Mouse (Mus musculus) olfactory bulb, adult 2 months (tissue): ENCODE data around the gene Cwc22. TPM values are rescaled to one million over a fixed set of nuclear protein-coding genes. Genes with fewer than 3 reads are reported as not detected.
"Not testable (repeated sequence)": the region's sequence is repeated elsewhere in the genome, so short reads cannot be mapped to it uniquely, and the experiment has no call there.

Source experiments
- H3K27ac ChIP-seq: fragments of 200-500 bp; 2 replicates; pipeline ENCODE4 v1.5.1; 2012; ENCODE audit warnings: low read depth, low read length; ENCODE audit not compliant: insufficient read depth
- H3K4me1 ChIP-seq: fragments of 200-500 bp; 2 replicates; pipeline ENCODE4 v1.6.1; 2012; ENCODE audit warnings: low read length; ENCODE audit not compliant: control insufficient read depth, insufficient read depth
- H3K4me3 ChIP-seq: fragments of 200-500 bp; 2 replicates; pipeline ENCODE4 v1.5.1; 2012; ENCODE audit warnings: mild to moderate bottlenecking, low read depth, low read length, moderate library complexity; ENCODE audit not compliant: insufficient read depth
- CTCF ChIP-seq: fragments of 200-500 bp; IDR thresholded peaks from 2 replicates; pipeline ENCODE4 v1.5.1; 2012; ENCODE audit warnings: low read depth, mild to moderate bottlenecking, low read length, moderate library complexity; ENCODE audit not compliant: insufficient read depth
- POLR2A ChIP-seq: fragments of 200-500 bp; IDR thresholded peaks from 2 replicates; pipeline ENCODE4 v1.6.1; 2012; ENCODE audit warnings: mild to moderate bottlenecking, low read depth, low read length, moderate library complexity; ENCODE audit not compliant: insufficient read depth
- WGBS: fragments of 180-500 bp; shearing (Covaris S2); methylation state at CpG from one replicate; pipeline ENCODE4 v1.1.7; 2018; 5-methylcytosine and 5-hydroxymethylcytosine counted together
- polyA plus RNA-seq: library from polyadenylated mRNA; stranded (reverse); fragments of >200 nt; gene quantifications from 2 replicates; pipeline ENCODE4 v1.2.4, GENCODE M21; 2012; ENCODE audit warnings: low replicate concordance; ENCODE audit not compliant: missing spikeins, insufficient read depth, insufficient read length

Cwc22 gene
- polyA plus RNA-seq, 1 experiment, result not detected

DNA sequence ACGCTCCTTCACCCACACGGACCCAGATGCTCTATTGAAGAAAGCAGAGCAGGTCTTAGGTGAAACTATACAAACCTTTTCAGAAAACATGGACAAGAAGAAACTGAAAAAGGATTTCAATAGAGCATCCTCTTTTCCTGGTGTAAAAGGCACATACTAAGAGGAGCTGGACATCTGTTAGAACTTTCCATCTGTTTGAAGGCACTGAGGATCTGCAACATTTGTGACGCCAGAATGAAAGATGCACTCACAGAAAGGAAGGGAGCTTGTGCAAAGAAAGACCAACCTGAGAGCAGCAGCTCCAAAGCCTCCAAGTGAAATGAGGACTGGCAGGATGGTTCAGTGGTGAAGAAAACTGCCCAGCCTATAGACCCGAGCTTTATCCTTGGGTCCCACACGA, 48.2 kb downstream of the Cwc22 start:
- H3K4me3 ChIP-seq, result no peak overlapping the region
- 93% methylated on average over 5 of the region's 5 CpGs for WGBS
- no peaks in the 10 kb centered on the region for H3K4me1 ChIP-seq
- no peak for TF ChIP-seq POLR2A
- no peak for TF ChIP-seq CTCF
- no peak overlapping the region for H3K27ac ChIP-seq

DNA sequence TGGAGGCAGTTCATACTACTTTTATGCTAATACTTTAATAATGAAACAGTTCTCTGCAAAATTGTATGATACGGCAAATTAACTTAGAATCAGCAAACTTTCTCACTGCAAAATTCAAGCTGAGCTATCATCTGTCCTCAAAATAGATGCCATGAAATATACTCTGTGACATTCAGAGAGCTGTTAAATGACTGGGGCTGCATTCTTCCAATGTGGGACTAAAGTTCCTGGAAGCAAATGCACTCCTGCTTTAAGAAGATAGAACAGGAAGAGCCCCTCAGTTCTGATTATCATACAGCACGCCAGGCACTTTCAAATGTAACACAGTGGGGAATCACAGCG, 48.6 kb downstream of the Cwc22 start:
- TF ChIP-seq POLR2A (no peak), CTCF (no peak)
- no peaks in the 10 kb centered on the region for H3K4me1 ChIP-seq
- H3K27ac ChIP-seq, result no peak overlapping the region
- no peak overlapping the region for H3K4me3 ChIP-seq
- 83% methylated on average over 3 of the region's 3 CpGs for WGBS

GRCm38 (mm10) chr2:77896843-77897557, 49.2 kb downstream of the Cwc22 start:
- TF ChIP-seq POLR2A (no peak), CTCF (no peak)
- no peak overlapping the region for H3K27ac ChIP-seq
- no peak overlapping the region for H3K4me3 ChIP-seq
- WGBS, result 75% methylated on average over 12 of the region's 12 CpGs
- H3K4me1 ChIP-seq, result no peaks in the 10 kb centered on the region

DNA sequence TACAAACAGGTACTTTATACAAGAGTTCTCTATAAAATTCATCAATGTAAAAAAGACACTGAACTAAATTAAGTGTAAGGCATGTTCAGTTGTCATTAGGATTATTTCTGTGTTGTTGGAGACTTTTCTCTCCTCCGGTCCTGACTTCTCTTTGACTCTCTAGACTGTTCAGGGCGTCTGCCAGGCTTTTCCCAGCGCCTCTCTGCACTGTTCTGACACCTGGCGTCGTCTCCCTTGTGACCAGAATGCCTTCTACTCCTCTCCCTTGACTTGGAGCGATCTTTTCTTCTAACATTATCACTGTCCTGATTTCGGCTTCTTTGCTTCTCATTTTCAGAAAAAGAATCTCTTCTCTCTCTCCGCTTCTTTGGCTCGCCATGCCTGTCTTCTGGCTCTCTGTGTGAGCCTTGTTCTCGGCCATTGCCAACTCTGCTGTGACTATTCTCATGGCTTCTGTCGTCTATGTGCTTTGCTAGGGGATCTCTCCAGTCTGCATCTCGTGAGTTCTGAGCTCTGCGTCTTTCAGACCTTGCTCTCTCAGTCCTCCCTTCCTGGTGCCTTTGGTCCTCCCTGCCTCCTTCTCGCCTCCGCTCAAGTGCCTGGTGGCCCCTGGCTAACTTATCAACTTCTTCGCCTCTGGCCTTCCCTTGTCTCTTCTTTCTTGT, 50.1 kb downstream of the Cwc22 start:
- WGBS, result 91% methylated on average over 16 of the region's 16 CpGs
- H3K4me1 ChIP-seq, H3K27ac ChIP-seq, H3K4me3 ChIP-seq: not testable (repeated sequence)

- no peak overlapping the region for H3K4me3 ChIP-seq
- no peak for TF ChIP-seq CTCF
- TF ChIP-seq POLR2A, result no peak
- WGBS, result 96% methylated on average over 8 of the region's 8 CpGs
- no peaks in the 10 kb centered on the region for H3K4me1 ChIP-seq
- no peak overlapping the region for H3K27ac ChIP-seq
Observed at GRCm38 (mm10) chr2:77894896-77895295, 51.3 kb downstream of the Cwc22 start.

DNA sequence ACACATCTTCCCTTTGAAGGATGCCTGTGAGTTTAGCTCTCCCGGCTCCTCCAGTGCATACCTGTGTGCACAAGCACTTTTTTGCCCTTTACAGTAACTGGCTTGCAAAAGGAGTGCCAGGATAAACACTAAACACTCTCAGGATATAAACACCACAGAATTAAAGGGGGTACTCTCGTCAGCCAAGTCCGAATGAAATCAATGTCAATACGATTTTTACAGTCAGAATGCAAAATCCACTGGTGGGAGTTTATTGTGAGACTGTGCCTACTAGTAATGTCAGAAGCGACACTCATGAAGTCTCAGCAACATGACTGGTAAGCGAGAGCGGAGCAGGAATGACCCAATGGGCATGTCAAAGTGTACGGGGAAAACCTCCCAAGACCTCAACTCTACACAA, 52.7 kb downstream of the Cwc22 start:
- no peak overlapping the region for H3K4me3 ChIP-seq
- no peaks in the 10 kb centered on the region for H3K4me1 ChIP-seq
- 96% methylated on average over 8 of the region's 8 CpGs for WGBS
- TF ChIP-seq CTCF, result no peak
- TF ChIP-seq POLR2A, result no peak
- H3K27ac ChIP-seq, result no peak overlapping the region

- H3K4me1 ChIP-seq, result no peaks in the 10 kb centered on the region
Observed at GRCm38 (mm10) chr2:77892573-77892972, 53.6 kb downstream of the Cwc22 start.

DNA sequence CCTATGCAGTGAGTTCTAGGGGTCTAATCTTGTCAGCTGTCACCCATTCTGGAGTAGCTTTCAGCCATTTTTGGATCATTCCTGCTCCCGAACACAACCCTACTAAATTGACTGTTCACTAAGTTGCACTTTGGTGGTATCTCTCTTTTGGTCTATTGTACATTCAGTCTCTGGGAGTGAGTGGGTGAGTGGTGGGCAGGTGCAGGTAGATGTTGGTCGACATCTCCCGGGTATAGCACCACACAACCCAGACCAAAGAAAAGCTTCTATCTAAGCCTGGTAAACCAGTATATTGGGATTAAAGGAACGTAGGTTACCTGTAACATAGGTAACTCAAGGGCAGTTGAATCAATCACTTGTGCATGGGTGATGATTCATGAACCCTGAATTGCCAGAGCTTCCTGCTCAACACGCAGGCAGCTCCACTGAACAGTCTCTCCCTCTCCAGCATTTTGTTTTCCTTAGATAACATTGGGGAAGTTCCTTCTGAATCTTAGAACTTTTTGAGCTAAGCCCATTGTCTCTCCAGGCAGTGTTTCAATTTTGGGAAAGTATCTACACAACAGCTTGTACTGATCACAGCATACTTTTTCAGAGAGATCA, 55.2 kb downstream of the Cwc22 start:
- Histone ChIP-seq H3K4me3 (no peak overlapping the region), H3K4me1 (no peaks in the 10 kb centered on the region), H3K27ac (no peak overlapping the region)
- TF ChIP-seq CTCF (no peak), POLR2A (no peak)
- WGBS, result 96% methylated on average over 5 of the region's 5 CpGs

More at GRCm38 (mm10) chr2:77892573-77892972, 53.6 kb downstream of the Cwc22 start:
- WGBS, result 97% methylated on average over 4 of the region's 4 CpGs
- TF ChIP-seq CTCF, result no peak
- no peak for TF ChIP-seq POLR2A
- no peak overlapping the region for H3K4me3 ChIP-seq
- H3K27ac ChIP-seq, result no peak overlapping the region

DNA sequence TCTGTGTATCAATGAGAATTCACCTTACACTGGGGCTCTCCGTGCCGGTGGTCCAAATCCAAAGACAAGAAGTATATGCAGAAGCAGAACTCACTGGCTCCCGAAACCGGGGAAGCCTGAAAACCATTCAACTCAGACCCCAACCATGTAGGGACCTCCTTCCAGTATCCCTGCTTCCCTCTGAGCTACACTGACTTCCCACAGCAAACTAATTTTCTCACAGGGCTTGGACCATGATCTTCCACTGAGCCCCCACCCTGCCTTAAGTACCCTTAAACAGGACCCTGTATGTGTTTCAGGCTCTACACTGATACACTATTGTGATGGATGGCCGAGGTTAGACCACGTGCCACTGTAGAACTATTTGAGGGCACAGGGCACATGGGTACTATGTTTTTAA, 56.2 kb downstream of the Cwc22 start:
- TF ChIP-seq POLR2A (no peak), CTCF (no peak)
- H3K4me3 ChIP-seq, result no peak overlapping the region
- H3K4me1 ChIP-seq, result no peaks in the 10 kb centered on the region
- WGBS, result 91% methylated on average over 6 of the region's 6 CpGs
- no peak overlapping the region for H3K27ac ChIP-seq

DNA sequence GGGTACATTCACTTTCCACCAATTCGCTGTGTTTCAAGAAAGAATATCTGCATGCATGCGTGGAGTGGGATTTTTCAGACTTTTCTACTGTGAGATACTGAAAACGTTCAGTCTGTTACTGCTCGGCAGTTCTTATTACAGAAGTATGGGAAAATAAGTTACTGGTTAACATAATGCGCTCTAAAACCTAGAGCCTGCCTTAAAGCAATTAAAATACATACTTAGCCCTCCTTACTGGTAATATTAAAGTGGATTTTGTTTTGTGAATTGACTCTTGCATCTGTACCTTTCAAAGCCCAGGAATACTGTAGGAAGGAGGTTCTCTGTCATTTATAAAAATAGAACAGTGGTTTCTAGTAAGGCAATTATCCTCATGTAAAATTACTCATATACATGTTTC, 56.8 kb downstream of the Cwc22 start:
- no peak for TF ChIP-seq CTCF
- no peak for TF ChIP-seq POLR2A
- H3K4me1 ChIP-seq, result no peaks in the 10 kb centered on the region
- H3K27ac ChIP-seq, result no peak overlapping the region
- 85% methylated on average over 5 of the region's 5 CpGs for WGBS
- no peak overlapping the region for H3K4me3 ChIP-seq
